Mouse (Mus musculus): Measurements from ENCODE around the gene Nudt16l1. TPM values are rescaled to one million over a fixed set of nuclear protein-coding genes. Genes with fewer than 3 reads are reported as not detected.

Nudt16l1 gene
- polyA plus RNA-seq, 1 experiment from 2014 or later = 77.7 TPM

DNA sequence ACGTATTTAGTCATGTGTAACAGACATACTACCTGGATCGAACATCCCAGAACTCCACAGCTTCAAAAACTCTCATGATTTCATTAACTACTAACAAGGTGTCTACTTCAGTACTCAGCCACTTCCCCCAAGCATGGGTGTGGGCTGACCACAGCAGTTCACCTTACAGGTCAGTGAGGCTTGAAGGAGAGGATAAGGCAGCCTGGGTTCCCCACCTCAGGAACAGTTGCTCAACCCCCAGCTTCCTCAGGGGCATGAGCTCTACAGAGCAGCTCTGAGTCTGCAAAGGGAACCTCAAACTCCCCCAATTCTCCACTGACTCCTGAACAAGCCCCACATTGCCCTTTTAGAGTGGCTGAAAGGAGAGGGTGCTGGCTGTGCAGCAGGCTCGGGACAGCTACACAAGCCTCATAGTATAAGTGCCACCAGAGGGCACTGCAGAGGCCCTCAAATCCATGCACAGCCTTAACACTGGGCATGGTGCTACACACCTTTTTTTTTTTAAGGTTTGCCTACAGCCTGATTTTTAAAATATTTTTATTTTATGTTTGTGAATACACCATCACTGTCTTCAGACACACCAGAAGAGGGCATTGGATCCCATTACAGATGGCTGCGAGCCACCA lies 41.3 kb downstream of the Nudt16l1 start:
- Histone ChIP-seq H3K9me3 (ENCODE audit: control insufficient read depth) (no peaks in the 10 kb centered on the region), H3K4me2 (replicated peaks; ENCODE audit: low read depth) (no peak overlapping the region), H3K9ac (ENCODE audit: low read depth, low read length) (no peak overlapping the region), H3K36me3 (ENCODE audit: control insufficient read depth, insufficient read depth) (no peaks in the 10 kb centered on the region), H3K27ac (ENCODE audit: low read depth, low read length) (no peak overlapping the region), H3K4me1 (replicated peaks; ENCODE audit: control insufficient read depth, insufficient read depth, low read length) (no peaks in the 10 kb centered on the region), H3K27me3 (replicated peaks; ENCODE audit: control insufficient read depth, insufficient read depth, low read length) (no peaks in the 10 kb centered on the region), H3K4me3 (ENCODE audit: low read depth, low read length) (no peak overlapping the region)
- ATAC-seq = no peak; the same call in 1 of the 2 replicates
- TF ChIP-seq CTCF (IDR thresholded peaks at IDR 0.05; ENCODE audit: low read depth) = peak; percentile 77
- WGBS = 66% methylated on average over 4 of the region's 4 CpGs

DNA sequence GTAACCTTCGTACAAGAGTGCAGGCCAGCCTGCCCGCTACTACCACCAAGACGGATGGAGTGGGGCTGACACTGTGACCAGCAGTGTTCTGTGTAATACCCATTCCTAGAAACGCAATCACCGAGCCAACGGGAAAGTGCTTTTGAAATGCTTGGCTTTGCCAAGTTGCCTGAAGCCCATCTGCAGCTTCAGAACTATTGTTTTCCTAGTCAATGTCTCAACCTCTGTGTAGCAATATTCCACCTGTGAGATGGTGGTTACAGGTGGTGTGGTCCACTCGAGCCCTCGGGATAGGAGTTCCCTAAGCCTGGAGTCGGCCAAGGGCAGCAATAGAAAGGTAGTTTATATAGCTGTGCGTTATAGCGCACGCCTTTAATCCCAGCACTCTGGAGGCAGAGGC lies 46.2 kb downstream of the Nudt16l1 start:
- TF ChIP-seq CTCF (IDR thresholded peaks at IDR 0.05; ENCODE audit: low read depth) = no peak
- Histone ChIP-seq H3K9me3 (ENCODE audit: control insufficient read depth) (no peaks in the 10 kb centered on the region), H3K9ac (ENCODE audit: low read depth, low read length) (no peak overlapping the region)

More for the DNA sequence above, 46.2 kb downstream of the Nudt16l1 start:
- Histone ChIP-seq H3K4me1 (replicated peaks; ENCODE audit: control insufficient read depth, insufficient read depth, low read length) (no peaks in the 10 kb centered on the region), H3K4me2 (replicated peaks; ENCODE audit: low read depth) (no peak overlapping the region), H3K27ac (ENCODE audit: low read depth, low read length) (no peak overlapping the region), H3K4me3 (ENCODE audit: low read depth, low read length) (no peak overlapping the region), H3K36me3 (ENCODE audit: control insufficient read depth, insufficient read depth) (no peaks in the 10 kb centered on the region), H3K27me3 (replicated peaks; ENCODE audit: control insufficient read depth, insufficient read depth, low read length) (no peaks in the 10 kb centered on the region)
- 91% methylated on average over 12 of the region's 12 CpGs for WGBS
- no peak for ATAC-seq

Other genes starting within 250 kb of the Nudt16l1 start
- 10.2 and 11.6 TPM in 2 replicates for gene Nmral1, start 219.4 kb upstream of the Nudt16l1 start, polyA plus RNA-seq (2015; fragmentation: Nextera tagmentation; extraction: Ambion mirVana)
- gene Hmox2, start 212.4 kb upstream of the Nudt16l1 start, polyA plus RNA-seq (2015; fragmentation: Nextera tagmentation; extraction: Ambion mirVana) = 63.1 and 64.3 TPM in 2 replicates
- gene Cdip1, start 148.5 kb upstream of the Nudt16l1 start, polyA plus RNA-seq (2015; fragmentation: Nextera tagmentation; extraction: Ambion mirVana) = 68.0 and 75.2 TPM in 2 replicates
- gene 4930562C15Rik, start 103.3 kb upstream of the Nudt16l1 start, polyA plus RNA-seq (2015; fragmentation: Nextera tagmentation; extraction: Ambion mirVana) = not detected in 2 replicates
- 22.9 and 24.9 TPM in 2 replicates for gene Ubald1, start 58.4 kb upstream of the Nudt16l1 start, polyA plus RNA-seq (2015; fragmentation: Nextera tagmentation; extraction: Ambion mirVana)
- 57.8 and 62.8 TPM in 2 replicates for gene Mgrn1, start 52.5 kb upstream of the Nudt16l1 start, polyA plus RNA-seq (2015; fragmentation: Nextera tagmentation; extraction: Ambion mirVana)
- gene Anks3, start 25.4 kb downstream of the Nudt16l1 start, polyA plus RNA-seq (2015; fragmentation: Nextera tagmentation; extraction: Ambion mirVana) = 17.7 and 18.0 TPM in 2 replicates
- gene Sept12, start 59.1 kb downstream of the Nudt16l1 start, polyA plus RNA-seq (2015; fragmentation: Nextera tagmentation; extraction: Ambion mirVana) = not detected in 2 replicates
- gene Smim22, start 68.5 kb downstream of the Nudt16l1 start, polyA plus RNA-seq (2015; fragmentation: Nextera tagmentation; extraction: Ambion mirVana) = 329 and 375 TPM in 2 replicates
- gene Rogdi, start 74.8 kb downstream of the Nudt16l1 start, polyA plus RNA-seq (2015; fragmentation: Nextera tagmentation; extraction: Ambion mirVana) = 21.8 and 25.3 TPM in 2 replicates
- gene Glyr1, start 111.1 kb downstream of the Nudt16l1 start, polyA plus RNA-seq (2015; fragmentation: Nextera tagmentation; extraction: Ambion mirVana) = 65.3 and 69.7 TPM in 2 replicates
- 14.7 and 16.7 TPM in 2 replicates for gene Ubn1, start 111.3 kb downstream of the Nudt16l1 start, polyA plus RNA-seq (2015; fragmentation: Nextera tagmentation; extraction: Ambion mirVana)
- gene Ppl, start 193.7 kb downstream of the Nudt16l1 start, polyA plus RNA-seq (2015; fragmentation: Nextera tagmentation; extraction: Ambion mirVana) = 0.69 and 0.86 TPM in 2 replicates
- gene Sec14l5, start 208.3 kb downstream of the Nudt16l1 start, polyA plus RNA-seq (2015; fragmentation: Nextera tagmentation; extraction: Ambion mirVana) = not detected in 2 replicates

All from intestine, postnatal 0 days (tissue).